Mouse (Mus musculus): ENCODE data around the gene Kpna4.
A peak's percentile ranks its signal among the peaks of the same experiment; 100 is the strongest.

The Kpna4 gene

DNA sequence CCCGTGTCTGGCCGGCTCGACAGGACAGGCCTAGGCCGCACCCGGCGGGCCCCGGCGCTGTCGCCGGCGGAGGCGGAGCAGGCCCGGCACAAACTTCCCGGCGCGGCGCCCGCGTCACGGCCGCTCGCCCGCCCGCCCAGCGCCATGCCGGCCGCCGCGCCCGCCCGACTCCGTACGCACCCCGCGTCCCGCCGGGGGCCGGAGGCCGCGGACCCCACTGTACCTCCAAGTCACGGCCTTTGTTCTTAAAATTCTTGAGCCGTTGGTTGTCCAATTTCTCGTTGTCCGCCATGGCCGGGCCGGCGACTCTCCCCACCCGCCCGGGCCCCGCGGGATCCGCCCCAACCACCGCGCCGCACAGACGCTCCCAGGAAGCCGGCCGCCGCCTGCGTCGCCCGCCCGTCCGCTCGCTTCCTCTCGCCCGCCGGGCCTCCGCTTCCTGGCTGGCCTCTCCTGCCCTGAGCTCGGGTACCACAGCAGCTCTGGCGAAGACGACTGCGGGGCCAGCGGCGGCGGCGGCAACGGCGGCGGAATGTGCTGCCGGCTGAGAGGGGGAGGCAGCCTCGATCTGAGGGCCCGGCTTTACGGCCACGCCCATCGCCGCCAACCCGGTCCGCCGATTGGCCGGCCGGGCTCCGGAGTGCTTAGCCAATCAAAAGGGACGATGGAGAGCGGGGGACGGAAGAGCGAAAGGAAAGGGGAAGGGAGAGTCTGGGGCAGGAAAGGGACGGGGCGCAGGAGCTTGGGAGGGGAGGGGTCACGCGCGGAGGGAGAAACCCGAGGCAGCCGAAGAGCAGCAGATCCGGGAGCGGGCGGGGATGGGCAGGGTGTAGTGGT is at the start of gene Kpna4:
Kpna4 (minus strand) TSS at position 605 of the 837 bp plus-strand sequence.
- peak; percentile 90 to 91 for DNase-seq (ENCODE audit: low read depth in 2 of 2, low spot score in 2 of 2)

DNA sequence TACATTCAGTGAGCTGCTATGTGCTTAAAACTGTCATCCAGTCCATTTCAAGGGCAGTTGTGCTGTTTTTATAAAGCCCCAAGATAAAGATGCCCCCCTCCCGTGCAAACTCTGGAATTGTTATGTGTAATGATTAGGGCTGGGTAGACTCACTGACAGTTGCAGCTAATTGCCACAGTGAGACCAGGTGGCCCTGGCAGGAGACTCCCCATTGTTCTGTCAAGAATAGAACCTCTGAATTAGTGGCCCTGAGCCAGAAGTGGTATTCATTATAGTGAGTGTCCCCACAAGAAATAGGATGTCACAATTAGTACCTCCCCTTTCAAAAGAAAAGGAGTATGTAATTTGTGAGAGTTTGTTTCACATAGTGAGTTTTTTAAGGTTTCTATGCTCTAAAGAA is 48.3 kb upstream of the Kpna4 start:
- no peak for DNase-seq (ENCODE audit: low read depth in 2 of 2, low spot score in 2 of 2)

DNA sequence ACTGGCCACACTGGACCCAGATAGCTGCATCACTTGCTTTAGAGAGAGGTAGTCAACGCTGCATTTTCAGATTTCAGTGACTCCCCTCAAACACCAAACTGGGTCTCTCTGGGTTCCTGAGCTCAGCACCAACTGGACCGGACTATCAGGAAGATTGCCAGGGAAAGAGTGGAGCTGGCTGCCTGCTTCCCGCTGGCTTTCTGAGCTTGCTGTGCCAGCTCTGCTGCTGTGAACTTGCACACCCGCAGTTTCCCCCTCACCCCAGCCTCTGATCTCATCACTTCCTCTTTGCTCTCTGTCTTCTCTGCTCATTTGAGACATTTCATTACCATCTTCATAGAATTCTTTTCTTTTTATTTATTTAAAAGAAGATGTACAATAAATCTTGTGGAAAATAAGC is 44.2 kb upstream of the Kpna4 start:
- DNase-seq (ENCODE audit: low read depth in 2 of 2, low spot score in 2 of 2), result peak; percentile 23 to 46

DNA sequence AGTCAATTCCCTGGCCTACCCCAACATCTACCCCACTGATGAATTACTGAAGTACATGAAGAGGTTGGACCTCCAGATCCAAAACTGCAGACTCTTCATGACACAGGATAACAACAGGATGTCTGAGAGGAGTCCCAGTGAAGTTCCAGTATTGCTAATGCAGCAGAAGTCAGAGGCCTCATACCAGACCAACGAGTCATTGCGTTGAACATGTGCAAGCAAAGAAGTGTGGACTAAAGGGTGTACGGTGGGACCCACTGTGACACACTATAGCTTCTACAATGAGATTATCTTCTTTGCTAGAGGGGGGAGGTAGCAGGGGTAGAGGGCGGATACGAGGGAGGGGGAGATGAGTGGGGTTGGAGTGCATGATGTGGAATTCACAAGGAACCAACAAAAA is 42.9 kb upstream of the Kpna4 start:
- no peak for DNase-seq (ENCODE audit: low read depth in 2 of 2, low spot score in 2 of 2)

DNA sequence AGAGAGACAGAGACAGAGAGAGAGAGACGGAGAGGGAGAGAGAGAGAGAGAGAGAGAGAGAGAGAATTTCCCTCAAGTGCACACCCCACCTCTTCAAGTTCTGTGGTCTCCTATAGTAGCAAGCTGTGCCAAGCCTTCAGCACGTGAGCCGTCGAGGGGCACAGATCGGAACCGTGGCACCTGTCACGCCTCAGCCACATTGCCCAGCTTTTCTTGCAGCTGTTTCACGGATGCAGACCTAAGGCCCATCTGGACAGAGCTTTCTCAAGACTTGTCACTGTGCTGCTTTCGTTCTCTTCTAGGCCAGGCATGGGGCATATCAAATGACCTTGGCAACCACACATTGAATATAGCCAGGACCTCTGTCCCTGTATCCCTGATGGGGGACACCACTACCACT is 41.8 kb upstream of the Kpna4 start:
- DNase-seq (ENCODE audit: low read depth in 2 of 2, low spot score in 2 of 2), result no peak

DNA sequence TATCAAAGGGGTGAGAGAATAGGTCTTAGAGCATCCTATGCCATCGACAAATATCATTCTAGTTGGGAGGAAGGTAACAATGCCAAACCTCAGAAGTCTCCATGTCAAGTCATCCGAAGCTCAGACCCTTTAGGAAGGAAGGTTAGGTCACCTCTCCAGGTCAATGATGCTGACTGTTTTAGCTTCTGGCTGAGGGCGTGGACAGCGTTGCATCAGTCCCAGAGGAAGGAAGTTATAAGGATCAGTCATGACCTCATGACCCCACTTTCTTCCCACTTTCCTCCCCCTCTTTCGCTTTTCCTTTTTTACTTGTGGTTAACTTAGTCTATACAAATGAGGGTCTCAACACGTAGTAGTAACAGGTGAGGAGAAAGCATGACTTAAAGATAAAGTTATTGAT is 36.1 kb upstream of the Kpna4 start:
- DNase-seq (ENCODE audit: low read depth in 2 of 2, low spot score in 2 of 2), result no peak

DNA sequence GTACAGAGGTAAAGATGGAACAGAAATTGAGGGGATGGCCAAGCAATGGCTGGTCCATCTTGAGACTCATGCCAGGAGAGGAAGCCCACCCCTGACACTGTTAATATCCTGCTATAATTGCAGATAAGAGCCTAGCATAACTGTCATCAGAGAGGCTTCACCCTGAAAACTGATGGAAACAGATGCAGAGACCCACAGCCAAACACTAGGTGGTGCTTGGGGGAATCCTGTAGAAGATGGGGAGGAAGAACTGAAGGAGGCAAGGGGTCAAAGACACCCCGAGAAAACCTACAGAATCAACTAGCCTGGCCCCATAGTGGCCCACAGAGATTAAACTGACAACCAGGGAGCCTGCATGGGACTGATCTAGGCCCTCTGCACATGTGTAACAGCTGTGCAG is 33.5 kb upstream of the Kpna4 start:
- no peak for DNase-seq (ENCODE audit: low read depth in 2 of 2, low spot score in 2 of 2)

DNA sequence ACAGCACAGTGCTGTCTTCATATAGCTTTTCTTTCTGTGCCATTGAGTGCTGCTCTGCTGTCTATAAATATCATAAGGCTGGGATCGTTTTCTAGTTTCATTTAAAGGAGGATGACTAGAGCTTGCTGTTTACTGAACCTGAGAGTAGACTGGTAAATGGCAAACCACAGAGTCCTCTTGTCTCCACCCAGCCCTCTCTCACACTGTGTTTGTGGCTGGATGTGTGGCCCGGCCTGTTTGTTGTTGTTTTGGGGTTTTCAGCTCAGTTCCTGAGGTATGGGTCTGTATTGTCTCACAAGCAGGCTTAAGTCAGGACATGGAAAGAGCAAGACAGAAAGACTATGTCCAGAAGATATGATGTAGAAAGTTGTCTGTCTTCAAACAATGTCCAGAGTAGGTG is 32.6 kb upstream of the Kpna4 start:
- DNase-seq (ENCODE audit: low read depth in 2 of 2, low spot score in 2 of 2), result peak; percentile 35 to 55

DNA sequence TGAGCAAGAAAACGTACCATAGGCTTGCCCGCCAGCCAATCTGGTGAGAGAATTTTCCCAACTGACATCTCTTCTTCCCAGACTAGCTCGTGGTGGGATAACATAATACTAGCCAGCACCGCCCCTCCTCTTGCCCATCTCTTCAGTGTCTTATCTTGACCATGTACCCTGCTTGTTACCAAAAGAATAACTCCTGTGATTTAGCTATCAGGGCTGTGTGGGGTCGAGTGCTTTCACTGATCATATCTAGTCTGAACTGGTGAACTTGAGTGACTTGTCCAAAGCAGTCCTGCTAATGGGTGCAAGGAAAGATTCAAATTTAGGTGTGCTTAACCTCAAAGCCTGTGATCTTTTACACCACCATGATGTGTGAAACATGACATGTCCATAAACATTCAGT is 31.0 kb upstream of the Kpna4 start:
- no peak for DNase-seq (ENCODE audit: low read depth in 2 of 2, low spot score in 2 of 2)

DNA sequence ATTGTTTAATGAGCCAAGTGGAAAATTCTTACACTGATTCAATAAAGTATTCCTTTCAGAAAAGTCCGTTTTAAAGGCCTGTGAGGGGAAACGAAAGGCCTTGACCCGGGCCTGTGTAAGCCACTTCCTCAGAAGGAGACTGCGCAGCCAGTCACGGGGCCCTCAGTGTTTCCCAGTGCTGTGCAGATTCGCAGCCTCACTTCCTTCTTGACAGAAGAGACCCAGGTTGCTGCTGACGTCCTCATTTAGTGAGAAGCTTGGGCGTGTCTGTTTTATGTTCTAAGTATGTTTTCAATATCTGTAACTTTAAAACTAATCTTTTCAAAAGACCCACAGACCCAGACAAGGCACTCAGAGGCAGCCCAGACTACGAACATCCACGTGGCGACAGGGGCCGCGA is 29.6 kb upstream of the Kpna4 start:
- DNase-seq (ENCODE audit: low read depth in 2 of 2, low spot score in 2 of 2), result peak; percentile 75 to 79

DNA sequence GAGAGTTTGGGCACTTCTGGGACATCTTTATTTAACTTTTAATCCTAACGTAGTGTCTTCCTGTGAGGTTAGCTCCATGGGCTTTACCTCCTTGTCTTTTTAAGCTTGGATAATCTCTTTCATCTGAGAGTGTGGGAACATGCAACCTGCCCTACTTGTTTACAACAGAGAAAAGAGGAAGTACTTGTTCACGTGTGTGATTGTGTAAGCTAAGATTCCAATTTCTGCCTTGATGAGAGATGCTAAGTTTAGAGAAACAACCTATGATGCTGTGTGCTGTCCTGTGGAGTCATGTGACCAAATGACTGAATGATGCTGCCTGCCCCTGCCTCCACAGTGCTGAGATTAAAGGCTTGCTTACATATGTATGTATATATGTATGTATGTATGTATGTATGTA is 27.8 kb upstream of the Kpna4 start:
- DNase-seq (ENCODE audit: low read depth in 2 of 2, low spot score in 2 of 2), result no peak

DNA sequence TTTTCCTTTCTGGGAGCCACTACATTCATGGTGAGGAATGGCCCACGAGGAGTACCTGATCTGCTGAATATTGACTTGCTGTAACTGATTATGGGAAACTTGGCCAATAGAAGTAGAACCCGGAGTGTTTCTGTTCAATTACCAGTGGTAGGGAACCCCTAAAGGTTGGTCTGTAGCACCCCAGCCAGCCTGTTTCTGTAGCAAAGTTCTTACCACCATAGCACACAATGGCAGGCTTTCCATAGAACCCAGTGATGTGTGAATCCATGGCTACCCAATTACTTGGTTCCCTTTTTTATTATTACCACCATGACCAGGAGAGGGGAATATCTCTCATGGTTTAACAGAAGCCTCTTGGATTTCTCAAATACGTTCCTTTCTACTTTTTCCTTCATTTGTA is 24.0 kb upstream of the Kpna4 start:
- no peak for DNase-seq (ENCODE audit: low read depth in 2 of 2, low spot score in 2 of 2)

DNA sequence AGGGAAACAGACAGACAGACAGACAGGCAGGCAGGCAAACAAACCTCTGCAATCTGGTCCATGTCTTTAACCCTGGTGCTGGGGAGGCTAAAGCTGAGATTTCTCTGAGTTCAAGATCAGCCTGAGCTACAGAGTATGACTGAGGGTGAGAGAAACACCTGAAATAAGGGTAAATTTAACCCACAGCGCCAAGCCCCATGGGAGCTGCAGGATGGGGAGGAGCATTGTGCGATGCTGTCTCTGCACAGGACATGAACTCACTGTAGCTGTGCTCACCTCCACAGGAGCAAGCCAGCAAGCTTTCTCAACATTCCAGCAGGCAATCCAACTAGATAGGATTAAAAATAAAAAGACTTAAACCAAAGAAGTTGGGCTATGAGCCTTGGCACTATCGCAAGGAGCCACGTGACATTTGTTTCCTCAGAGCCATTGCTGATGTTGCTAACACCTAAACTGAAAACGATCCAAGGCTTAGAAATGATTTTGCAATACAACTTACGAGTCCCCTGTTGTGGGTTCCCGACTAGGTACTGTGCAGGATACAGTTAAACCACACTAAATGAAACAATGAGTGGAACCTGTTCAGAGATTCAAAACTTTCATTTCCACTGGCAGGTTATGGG is 15.6 kb upstream of the Kpna4 start:
- DNase-seq (ENCODE audit: low read depth in 2 of 2, low spot score in 2 of 2), result no peak

DNA sequence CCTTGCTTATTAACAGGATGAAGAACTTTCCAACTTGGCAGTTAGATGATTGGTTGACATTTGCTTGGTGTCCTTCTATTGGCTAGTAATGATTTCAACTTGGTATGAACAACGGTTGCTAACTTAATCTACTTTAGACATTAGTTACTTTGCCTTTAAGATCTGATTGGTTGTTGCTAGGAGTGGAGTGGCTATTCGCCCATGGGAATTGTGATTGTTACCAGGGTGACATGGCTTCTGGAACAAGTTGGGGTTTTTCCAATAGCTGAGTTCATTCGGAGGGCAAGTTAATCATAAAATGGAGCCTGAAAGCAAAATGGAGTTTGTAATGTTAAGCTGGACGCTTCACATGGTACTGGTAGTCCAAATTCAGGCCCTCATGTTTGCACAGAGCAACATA is 13.9 kb upstream of the Kpna4 start:
- DNase-seq (ENCODE audit: low read depth in 2 of 2, low spot score in 2 of 2), result no peak

DNA sequence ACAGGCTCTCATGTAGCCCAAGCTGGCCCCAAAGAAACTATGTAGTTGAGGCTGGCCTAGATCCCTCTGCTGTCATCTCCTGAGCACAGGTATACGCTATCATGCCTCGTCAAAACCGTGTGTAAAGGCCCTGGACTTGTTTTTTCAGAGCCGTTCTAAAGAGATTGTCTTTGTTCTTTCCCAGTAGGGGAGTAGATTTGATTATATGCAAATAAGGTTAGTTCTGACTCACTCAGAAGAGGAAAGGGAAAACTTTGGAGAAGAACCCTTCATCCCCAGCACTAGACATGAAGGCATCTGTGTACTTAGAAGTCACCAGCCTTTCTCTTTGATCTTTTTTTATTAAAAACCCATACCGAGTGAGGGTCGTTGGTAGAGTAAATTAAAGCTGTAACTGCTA is 9.1 kb upstream of the Kpna4 start:
- no peak for DNase-seq (ENCODE audit: low read depth in 2 of 2, low spot score in 2 of 2)

DNA sequence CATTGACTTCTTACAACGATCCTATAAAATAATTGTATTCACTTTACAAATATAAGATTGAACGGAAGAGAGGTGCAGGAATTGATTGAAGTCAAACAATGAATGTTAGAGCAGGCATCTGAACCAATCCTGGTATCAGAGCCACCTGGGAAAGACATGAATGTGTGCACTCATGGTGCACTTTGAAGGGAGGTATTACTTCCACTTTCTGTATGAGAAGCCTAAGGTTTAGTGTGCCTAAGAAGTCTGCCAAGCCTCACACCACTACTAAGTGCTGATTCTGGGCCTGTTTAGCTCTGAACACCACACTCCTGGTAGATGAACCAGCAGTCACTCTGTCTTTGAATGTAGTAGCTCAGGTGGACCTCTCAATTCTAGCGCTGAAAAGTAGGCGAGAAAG is 4.1 kb upstream of the Kpna4 start:
- DNase-seq (ENCODE audit: low read depth in 2 of 2, low spot score in 2 of 2), result no peak

DNA sequence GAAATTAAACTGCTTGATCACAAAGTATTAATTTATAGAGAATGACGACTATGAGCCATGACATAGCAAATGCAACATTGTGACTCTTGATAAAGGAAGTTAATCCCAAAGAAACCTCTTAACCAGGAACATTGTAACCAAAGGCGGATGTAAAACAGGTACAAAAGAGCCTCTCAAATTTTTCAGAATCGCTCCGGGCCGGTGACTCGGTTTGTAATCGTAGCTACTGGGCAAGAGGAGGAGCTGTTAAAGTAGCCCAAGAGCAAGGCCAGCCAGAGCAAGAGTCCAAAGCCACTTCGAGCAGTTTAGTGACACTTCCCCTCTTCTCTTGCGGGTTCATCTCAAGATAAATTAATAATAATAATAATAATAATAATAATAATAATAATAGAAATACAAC is 780 bp upstream of the Kpna4 start:
- no peak for DNase-seq (ENCODE audit: low read depth in 2 of 2, low spot score in 2 of 2)

DNA sequence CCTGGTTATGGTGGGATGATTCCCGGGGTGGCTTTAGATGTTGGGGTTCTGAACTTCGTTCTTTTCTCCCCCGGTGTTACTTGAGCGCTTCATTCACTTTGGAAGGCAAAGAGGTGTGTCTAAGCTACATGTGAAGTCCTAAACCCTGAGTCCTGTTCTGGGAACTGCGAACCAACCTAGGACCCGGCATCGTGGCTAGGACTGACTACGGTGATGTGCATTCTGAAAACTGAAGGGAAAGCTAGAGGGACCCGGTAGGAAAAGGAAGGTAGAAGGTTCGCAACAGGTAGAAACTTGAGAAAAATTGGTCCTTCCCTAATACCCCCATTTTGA is 399 bp upstream of the Kpna4 start:
- DNase-seq (ENCODE audit: low read depth in 2 of 2, low spot score in 2 of 2), result no peak

DNA sequence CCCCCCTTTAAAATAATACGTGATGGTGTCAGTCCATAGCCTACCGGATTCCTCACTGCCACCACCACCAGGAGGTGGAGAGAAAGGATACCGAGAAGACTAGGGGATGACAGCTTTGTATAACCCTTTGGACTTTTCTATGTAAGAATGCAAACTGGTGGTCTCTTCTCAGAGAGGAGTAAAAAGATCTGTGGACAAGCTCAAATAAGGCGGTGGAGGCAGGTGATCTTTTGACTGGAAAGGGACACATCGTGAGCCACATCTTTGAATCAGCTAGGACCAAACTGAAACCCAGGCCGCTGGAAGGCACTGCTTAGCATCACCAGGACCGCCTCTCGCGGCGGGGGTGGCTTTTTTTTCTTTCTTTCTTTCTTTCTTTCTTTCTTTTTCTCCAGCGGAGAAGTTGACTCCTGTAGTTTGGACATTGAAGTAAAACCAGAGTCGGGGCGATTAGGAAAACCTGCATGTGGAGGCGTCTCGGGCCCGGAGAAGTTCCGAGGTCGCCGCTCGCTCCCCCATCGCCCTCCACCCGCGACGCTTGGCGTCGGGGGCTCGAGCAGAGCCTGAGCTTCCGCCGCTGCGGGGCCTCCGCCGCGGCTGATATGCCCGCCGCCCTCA is 913 bp downstream of the Kpna4 start:
- DNase-seq (ENCODE audit: low read depth in 2 of 2, low spot score in 2 of 2), result peak; percentile 17 to 47

DNA sequence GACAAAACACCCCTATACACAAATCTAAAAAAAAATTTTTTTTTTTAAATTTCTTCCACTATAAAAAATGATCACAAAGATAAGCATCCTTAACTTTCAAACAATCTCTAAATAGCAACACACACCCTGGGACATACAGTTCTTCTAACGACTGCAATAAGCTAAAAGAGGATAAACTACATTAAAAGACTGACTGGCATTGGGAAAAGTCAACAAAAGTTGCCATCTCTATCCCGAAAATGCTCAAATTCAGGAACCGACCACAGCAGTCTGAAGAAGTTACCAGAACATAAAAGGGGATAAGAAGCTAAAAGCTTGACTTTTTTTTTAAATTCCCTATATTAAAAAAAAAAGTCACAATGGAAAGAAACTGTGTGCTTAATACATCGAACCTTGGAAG is 1.5 kb downstream of the Kpna4 start:
- no peak for DNase-seq (ENCODE audit: low read depth in 2 of 2, low spot score in 2 of 2)

DNA sequence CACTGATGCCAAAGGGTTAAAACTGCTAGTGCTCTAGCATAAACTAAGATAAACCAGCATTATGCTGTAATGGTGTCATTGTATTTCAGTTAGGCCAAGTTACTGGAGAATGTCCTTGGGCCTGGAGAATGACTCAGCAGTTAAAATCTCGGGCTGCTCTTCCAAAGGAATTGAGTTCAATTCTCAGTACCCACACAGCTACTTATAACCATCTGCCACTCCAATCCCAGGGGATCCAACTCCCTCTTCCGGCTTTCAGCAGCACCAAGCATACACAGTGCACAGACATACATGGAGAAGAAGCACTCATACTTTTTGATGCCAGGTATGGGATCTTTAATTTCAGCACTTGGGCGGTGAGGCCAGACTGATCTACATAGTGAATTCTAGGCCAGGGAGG is 8.1 kb downstream of the Kpna4 start:
- no peak for DNase-seq (ENCODE audit: low read depth in 2 of 2, low spot score in 2 of 2)

DNA sequence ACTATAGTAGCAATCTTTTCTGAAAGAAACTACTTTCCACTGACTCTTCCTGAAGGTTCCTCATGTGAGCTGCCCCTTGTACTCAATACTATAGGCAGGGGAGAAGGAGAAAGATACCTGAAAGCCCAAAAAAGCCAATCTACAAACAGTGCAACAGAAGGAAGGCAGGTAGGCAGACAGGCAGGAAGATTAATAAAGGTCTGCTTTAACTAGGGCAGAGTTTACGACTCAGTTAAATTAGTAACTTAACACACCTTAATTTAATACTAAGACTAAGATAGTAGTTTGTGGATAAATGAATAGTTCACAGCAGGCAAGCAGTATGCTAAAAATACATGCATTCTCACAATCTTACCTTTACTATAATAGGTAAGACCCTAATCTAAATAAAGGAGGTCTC is 12.2 kb downstream of the Kpna4 start:
- no peak for DNase-seq (ENCODE audit: low read depth in 2 of 2, low spot score in 2 of 2)

DNA sequence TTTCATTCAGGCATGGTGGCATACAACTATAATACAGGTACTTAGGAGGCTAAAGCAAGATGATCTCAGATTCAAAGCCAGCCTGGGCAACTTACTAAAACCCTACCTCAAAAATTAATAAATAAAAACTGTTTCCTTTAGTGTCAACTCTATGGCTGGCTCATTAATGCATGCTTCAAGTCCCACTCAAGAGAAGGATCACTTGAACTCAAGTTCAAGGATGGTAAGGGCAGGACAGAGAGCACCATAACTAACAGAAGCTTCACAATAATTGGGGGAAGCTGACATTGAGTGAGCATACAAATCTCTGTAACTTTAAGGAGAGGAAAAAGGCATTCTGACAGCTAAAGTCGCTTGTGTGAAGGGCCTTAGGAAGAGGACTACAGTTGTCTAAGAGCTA is 13.0 kb downstream of the Kpna4 start:
- no peak for DNase-seq (ENCODE audit: low read depth in 2 of 2, low spot score in 2 of 2)
